Mouse (Mus musculus) splenic B cell, adult 2 months (primary cell): ENCODE data around the gene Exoc6.
"Not testable (repeated sequence)": the region's sequence is repeated elsewhere in the genome, so short reads cannot be mapped to it uniquely, and the experiment has no call there.

ENCODE experiments used
- DNase-seq: peaks from one replicate; pipeline ENCODE4 v3.0.0-alpha.2; 2011; ENCODE audit warnings: low read depth, low spot score
- H3K27me3 ChIP-seq: 2 replicates; pipeline ENCODE4 v1.6.1; 2012; ENCODE audit warnings: mild to moderate bottlenecking, low read length, moderate library complexity, mixed read lengths; ENCODE audit not compliant: control insufficient read depth, poor library complexity, insufficient read depth, severe bottlenecking
- H3K36me3 ChIP-seq: 2 replicates; pipeline ENCODE4 v1.6.1; 2012; ENCODE audit warnings: mild to moderate bottlenecking, low read length, moderate library complexity, mixed read lengths; ENCODE audit not compliant: control insufficient read depth, poor library complexity, insufficient read depth, severe bottlenecking

Gene Exoc6

DNA sequence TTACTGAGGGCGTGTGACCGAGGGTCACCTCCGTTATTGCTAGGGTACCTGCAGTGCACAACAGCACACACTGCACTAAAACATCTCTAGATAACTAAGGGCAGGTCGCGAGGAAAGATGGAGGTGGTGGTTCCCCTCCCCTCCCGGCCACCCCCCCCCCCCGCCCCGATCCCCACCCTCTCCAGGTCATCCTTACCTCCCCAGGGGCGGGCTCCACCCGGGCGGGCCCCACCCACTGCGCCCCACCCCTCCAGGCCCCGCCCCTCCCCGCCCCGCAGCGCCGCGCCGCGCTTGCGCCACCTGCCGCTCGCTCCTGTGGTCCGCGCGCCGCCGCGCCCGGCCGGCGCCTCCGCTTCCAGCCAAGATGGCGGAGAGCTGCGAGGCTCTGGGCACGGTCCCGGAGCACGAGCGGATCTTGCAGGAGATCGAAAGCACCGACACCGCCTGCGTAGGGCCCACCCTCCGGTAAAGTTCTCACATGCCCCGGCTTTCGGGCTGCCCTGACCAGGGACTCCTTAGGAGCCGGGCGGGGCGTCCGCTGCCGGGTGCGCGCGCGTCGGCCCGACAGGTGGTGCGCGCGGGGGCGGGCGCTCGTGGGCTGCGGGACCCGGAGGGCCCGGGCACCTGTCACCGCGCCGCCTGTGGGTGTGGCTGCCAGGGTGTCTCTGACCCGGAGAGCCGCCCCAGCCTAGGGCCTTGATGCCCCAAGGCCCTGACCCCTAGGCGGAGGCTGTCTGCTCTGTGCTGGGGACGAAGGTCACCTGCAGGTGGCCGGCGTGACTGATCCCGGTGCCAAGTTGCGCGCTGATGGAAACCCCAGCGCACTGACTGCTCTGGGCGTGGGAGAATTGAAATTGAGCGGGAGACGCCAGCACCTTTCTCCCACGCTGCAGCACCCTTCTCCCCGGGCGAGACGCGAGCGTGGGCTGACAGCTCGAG, at the start of gene Exoc6:
Gene Exoc6 (plus strand): TSS at position 318 of the 939 bp plus-strand sequence.
- H3K36me3 ChIP-seq: no peaks in the 10 kb centered on the region
- H3K27me3 ChIP-seq: no peaks in the 10 kb centered on the region
- DNase-seq: peak; percentile 88

DNA sequence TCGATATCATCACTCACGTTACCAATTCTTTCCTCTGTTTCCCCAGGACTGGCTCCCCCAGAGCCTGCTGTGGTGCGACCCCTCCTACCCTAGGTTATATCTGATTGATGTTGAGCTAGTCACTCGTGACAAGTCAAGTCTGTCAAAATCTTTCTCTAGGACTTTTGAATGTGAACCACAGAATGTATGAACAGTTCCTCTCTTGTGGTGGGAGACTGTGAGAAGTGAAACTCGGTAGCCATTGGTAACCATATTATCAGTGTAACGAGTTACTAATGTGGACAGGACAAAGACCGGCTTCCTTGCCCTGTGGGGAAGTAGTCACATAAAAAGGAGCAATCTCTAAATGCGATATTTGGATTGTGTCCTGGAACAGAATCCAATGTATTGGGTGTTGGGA, 47.2 kb upstream of the Exoc6 start:
- Histone ChIP-seq H3K36me3 (no peaks in the 10 kb centered on the region), H3K27me3 (no peaks in the 10 kb centered on the region)
- DNase-seq: peak; percentile 87

DNA sequence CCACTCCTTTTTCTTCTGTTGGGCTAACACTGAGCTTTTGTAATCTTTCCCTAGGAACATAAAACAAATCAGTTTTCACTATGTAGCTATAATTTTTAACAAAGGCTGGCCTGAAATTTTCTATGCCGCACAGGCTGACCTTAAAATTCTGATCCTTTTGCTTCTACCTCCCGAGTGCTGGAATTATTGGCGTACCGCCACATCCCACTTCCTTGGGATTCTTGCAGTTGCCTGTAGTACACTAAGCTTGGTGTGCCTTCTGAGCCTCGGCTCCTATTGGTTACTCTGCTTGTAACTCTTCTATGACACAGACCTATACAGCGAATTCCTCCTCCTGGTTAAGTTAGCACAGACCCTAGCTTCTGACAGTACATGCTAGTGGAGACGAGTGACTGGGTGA, 44.2 kb upstream of the Exoc6 start:
- no peaks in the 10 kb centered on the region for H3K27me3 ChIP-seq
- H3K36me3 ChIP-seq: no peaks in the 10 kb centered on the region
- DNase-seq: no peak

DNA sequence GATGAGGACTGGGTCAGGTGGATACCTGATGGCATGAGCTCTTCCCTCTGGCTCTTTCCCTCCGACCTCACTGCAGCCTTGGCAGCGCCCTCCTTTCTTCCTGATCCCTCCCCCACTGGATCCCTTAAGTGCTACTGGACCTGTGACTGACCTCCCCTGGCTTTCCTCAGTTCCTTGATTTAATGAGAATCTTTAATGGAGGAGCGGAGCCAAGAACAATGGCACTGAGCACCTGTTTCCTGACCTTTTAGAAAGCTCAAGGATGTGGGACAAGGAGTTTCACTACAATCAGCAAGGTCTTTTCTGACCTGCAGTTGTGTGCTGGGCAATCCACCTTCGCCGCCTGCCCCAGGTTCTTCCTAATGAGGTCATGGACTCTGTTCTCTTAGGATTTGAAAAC, 43.6 kb upstream of the Exoc6 start:
- Histone ChIP-seq H3K27me3 (no peaks in the 10 kb centered on the region), H3K36me3 (no peaks in the 10 kb centered on the region)
- no peak for DNase-seq

DNA sequence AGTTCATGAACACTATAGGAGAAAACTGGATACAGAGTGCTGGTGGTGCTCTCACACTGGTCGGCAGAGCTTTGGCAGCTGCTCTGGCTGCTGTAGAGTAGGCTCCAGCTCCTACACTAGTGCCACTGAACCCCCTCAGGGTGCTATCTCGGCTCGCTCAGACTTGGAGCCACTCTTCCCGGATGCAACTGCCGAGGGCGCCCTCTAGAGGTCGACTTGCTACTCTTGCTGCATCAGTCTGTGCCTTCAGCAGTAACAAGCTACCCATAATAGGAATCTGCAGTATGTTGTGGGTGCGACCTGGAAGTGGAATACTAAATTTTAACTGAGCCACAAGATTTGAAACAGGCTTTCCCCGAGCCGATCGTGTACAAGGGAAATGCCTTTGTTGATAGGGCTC, 40.5 kb upstream of the Exoc6 start:
- DNase-seq: peak; percentile 94
- Histone ChIP-seq H3K36me3 (no peaks in the 10 kb centered on the region), H3K27me3 (no peaks in the 10 kb centered on the region)

DNA sequence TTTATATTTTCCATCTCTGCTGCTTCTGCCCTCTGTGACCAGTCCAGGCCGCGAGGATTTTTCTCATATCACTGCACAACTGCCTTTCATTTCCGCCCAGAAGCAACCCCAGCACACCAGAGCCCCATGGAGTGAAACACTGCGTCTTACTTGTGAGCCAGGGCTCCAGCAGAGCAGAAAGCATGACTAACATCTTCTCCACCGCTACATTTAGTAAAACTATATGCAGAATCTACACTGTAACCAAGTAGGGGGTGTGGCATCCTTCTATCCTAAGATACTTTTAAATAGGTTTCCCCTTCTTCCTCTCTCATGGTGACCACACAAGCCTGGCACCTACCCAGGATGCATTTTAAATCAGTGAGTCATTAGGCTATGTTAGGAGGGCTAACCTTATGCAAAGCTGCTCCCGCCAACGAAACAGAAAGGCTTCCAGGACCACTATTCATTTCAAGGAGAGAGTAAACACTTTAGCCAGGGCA, 35.4 kb upstream of the Exoc6 start:
- peak; percentile 78 for DNase-seq
- H3K36me3 ChIP-seq: no peaks in the 10 kb centered on the region
- no peaks in the 10 kb centered on the region for H3K27me3 ChIP-seq

DNA sequence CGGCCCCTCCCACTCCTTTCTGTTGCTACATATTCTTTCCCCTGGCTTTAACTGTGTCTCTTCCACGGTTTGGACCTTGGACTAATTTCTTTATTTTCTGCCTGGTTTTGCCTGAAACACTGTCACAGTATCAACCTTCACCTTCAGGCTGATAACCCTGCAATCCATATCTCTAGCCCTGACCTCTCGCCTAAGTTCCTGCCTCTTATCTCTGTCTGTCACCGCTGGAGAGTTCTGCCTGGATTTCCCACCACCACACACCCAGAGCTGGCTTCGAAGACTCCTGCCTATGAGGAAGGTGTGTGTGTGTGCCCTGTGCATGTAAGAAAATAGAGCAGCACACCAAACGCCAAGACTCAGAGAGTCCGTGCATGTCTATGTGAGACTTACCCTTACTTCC, 32.8 kb upstream of the Exoc6 start:
- Histone ChIP-seq H3K27me3 (no peaks in the 10 kb centered on the region), H3K36me3 (no peaks in the 10 kb centered on the region; the same call in 1 of the 2 replicates)
- DNase-seq: no peak

DNA sequence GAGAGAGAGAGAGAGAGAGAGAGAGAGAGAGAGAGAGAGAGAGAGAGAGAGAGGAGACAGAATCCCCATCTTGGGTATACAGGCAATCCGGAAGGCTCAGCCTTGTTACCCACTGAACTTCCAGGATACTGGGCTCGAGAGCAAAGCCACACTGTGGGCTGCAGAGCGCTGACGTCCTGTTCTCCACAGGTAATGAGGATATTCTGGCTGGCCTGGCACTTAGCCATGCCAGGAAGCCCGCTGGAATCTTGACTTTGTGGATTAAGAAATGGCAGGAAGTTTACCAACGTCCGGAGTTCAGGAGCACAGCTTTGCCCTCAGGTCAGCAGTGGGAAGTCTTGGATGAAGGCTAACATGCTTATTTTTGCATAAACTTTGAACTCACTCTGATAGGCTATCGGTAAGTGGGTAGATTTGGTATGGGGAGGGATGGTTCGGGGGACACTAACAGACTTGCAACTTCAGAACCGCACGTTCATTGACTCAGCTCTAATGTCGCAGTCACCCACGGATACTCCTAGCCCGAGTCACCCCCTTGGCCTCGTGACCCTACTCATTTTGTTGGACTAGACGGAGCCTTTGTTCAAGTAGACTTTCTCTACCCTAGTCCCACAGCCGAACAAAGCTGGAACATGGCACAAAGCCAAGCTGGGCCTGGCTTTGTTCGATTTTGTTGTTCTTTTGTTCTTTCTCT, 29.3 kb upstream of the Exoc6 start:
- H3K27me3 ChIP-seq: no peaks in the 10 kb centered on the region
- H3K36me3 ChIP-seq: no peaks in the 10 kb centered on the region; the same call in 1 of the 2 replicates
- no peak for DNase-seq

DNA sequence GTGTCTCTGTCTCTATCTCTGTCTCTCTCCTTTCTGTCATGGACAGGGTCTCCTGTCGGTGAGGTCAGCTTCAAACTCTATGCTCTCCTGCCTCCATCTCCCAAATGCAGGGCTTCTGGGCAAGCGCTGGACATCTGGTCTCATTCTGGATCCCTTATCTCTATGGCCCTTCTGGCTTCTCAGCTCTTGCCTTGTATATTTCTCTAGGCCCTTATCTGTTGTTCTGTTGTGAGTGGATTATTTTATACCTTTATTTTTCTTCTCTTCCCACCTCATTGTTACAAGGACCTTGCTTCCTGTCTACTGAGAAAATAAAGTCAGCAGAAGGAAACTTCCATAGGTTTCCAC, 28.8 kb upstream of the Exoc6 start:
- no peaks in the 10 kb centered on the region for H3K27me3 ChIP-seq
- DNase-seq: no peak
- no peaks in the 10 kb centered on the region; the same call in 1 of the 2 replicates for H3K36me3 ChIP-seq

DNA sequence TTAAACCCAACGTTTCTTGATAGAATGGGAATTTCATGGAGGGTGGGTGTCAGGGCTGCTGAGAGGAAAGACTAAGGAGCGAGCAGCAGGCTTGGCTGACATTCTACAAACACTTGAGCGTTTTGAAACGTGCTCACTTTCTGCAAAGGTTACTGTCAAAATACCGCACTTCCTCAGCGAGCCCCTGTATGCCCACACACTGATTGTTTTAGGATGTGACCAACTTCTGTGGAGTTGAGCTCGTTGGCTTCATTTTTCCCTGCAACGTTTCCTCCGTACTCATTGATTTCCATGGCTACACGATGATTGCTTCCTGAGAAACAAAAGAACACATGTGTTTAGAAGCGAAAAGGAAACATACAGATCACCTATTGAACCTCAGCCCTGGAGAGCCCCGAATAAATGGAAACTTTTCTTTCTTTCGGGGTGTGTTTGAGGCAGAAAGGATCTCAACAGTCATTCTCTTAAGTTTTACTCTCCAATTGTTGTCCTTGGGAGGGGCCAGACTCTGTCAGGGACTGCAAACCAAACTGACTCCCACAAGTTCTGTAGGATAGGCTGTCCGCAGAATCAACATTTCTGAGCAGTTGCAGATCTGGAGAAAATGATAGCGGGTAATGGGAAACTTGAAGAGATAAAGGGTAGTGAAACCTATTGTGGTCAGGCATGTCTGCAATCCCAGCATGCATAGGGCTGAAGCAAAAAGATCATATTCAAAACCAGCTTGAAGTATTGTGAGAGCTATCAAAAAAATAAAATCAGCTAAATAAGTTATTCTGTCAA, 26.7 kb upstream of the Exoc6 start:
- Histone ChIP-seq H3K36me3 (no peaks in the 10 kb centered on the region; the same call in 1 of the 2 replicates), H3K27me3 (no peaks in the 10 kb centered on the region)
- peak; percentile 76 for DNase-seq

DNA sequence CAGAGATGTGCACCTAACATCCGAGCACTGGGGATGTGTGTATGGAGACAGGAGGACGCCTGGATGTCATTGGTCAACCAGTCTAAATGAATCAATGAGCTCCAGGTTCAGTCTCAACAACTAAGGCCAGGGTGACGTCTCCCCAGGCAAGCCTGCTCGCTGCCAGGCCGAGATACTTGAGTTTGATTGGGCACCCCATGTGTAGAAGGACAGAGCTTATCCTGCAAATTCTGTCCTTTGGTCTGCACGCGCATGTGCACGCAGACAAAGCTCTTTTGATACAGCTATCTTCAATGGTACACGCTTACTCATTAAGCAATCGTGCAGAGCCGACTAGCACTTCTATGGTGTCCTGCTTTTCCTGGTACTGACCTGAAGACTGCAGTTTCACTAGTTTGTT, 24.3 kb upstream of the Exoc6 start:
- H3K36me3 ChIP-seq: no peaks in the 10 kb centered on the region; the same call in 1 of the 2 replicates
- DNase-seq: no peak
- no peaks in the 10 kb centered on the region for H3K27me3 ChIP-seq

DNA sequence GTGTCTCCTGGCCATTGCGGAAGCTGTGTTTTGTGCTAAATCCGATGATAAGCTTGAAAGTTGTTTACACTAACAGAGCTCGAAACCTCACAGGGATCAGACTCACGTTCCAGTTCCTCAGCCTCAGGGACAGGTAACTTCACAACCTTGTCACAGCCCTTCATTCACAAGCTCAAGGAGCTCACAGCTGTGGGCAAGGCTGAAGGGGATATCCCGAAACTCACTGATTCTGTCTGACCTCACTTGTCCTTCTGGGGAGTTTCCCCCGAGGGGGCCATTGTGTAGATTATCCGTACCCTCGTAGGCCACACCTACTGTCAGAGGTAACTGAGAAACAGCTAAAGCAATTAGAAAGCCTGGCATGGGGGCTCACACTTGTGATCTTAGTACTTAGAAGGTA, 23.4 kb upstream of the Exoc6 start:
- no peaks in the 10 kb centered on the region; the same call in 1 of the 2 replicates for H3K36me3 ChIP-seq
- H3K27me3 ChIP-seq: no peaks in the 10 kb centered on the region
- peak; percentile 33 for DNase-seq

DNA sequence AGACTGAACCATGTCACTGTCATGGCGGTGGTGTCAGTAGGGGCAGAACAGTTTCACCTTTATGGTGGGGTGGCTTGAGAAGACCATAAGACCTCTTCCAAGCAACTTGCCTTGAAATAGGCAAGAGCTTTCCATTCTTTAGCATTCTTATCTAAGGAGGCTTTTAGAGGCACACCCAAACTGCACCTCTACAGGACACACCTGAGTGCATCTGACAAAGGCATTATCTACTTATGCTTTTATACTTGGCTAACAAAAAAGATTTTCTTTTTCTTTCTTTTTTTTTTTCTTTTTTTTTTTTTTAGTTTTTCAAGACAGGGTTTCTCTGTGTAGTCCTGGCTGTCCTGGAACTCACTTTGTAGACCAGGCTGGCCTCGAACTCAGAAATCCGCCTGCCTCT, 22.5 kb upstream of the Exoc6 start:
- H3K27me3 ChIP-seq, H3K36me3 ChIP-seq, DNase-seq: not testable (repeated sequence)

DNA sequence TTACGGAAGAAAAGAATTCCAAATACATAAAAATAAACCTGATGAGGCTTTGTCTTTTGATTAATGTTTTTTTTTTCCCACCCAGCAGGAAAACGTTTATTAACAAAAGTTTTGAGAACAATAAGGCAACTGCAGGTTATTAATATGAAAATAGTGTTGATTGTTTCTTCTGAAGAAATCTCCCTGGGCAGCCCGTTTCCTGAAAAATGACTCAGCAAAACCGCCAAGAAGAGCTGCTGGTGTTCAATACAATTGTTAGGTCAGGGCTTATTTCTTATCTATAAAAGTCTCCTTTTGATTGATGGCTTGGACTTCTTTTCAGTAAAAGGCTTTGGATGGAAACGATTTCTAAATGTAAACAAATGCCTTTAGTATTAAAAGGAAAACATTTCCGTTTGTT, 21.6 kb upstream of the Exoc6 start:
- H3K36me3 ChIP-seq: no peaks in the 10 kb centered on the region
- no peak for DNase-seq

More for the DNA sequence above, 21.6 kb upstream of the Exoc6 start:
- H3K27me3 ChIP-seq: no peaks in the 10 kb centered on the region
